Mouse (Mus musculus): Measurements from ENCODE around the gene Kyat1. TPM values are rescaled to one million over a fixed set of nuclear protein-coding genes. Genes with fewer than 3 reads are reported as not detected.
"Not testable (repeated sequence)": the region's sequence is repeated elsewhere in the genome, so short reads cannot be mapped to it uniquely, and the experiment has no call there.

Kyat1 gene
- polyA plus RNA-seq, 1 experiment from 2014 or later = 22.0 TPM

GRCm38 (mm10) chr2:30171997-30172382, 33.7 kb downstream of the Kyat1 start:
- Histone ChIP-seq H3K4me3 (ENCODE audit: control insufficient read depth in 1 of 2, insufficient read depth in 1 of 2, low read depth in 1 of 2, low read length in 2 of 2) (peak overlapping the region; percentile 58 to 62), H3K4me1 (ENCODE audit: control insufficient read depth in 2 of 2, insufficient read depth in 2 of 2, low read length in 2 of 2) (peaks cover 5 to 7% of the 10 kb centered on the region in 2 experiments; a peak in 2 of 4 replicates), H3K9ac (ENCODE audit: low read length) (peak overlapping the region; percentile 80), H3K4me2 (ENCODE audit: low read length) (peak overlapping the region; percentile 93), H3K27me3 (ENCODE audit: control insufficient read depth, insufficient read depth, low read length) (no peaks in the 10 kb centered on the region), H3K9me3 (ENCODE audit: control insufficient read depth, low read length) (peaks cover 1% of the 10 kb centered on the region), H3K36me3 (ENCODE audit: control insufficient read depth, insufficient read depth, low read length) (peaks cover 44% of the 10 kb centered on the region), H3K27ac (replicated peaks in 1 of 2; ENCODE audit: control insufficient read depth in 1 of 2, insufficient read depth in 1 of 2, low read depth in 2 of 2, low read length in 2 of 2) (peak overlapping the region; percentile 71 to 94)
- WGBS = under 1% methylated on average over 19 of the region's 19 CpGs
- no peak for ATAC-seq (ENCODE audit: insufficient number of reproducible peaks, insufficient read depth, low FRiP score, low read depth)

- no peaks in the 10 kb centered on the region for H3K27me3 ChIP-seq (ENCODE audit: control insufficient read depth, insufficient read depth, low read length)
- H3K36me3 ChIP-seq (ENCODE audit: control insufficient read depth, insufficient read depth, low read length) = peaks cover 40% of the 10 kb centered on the region
- H3K27ac ChIP-seq (replicated peaks in 1 of 2; ENCODE audit: control insufficient read depth in 1 of 2, insufficient read depth in 1 of 2, low read depth in 2 of 2, low read length in 2 of 2) = peak within 1 kb of the TSS; percentile 71 to 94
- H3K9me3 ChIP-seq (ENCODE audit: control insufficient read depth, low read length) = peaks cover 6% of the 10 kb centered on the region
- under 1% methylated on average over 68 of the region's 75 CpGs for WGBS
- peak within 1 kb of the TSS; percentile 80 for H3K9ac ChIP-seq (ENCODE audit: low read length)
- peak within 1 kb of the TSS; percentile 58 to 62 for H3K4me3 ChIP-seq (ENCODE audit: control insufficient read depth in 1 of 2, insufficient read depth in 1 of 2, low read depth in 1 of 2, low read length in 2 of 2)
- peak; percentile 91 for ATAC-seq (ENCODE audit: insufficient number of reproducible peaks, insufficient read depth, low FRiP score, low read depth)
- H3K4me2 ChIP-seq (ENCODE audit: low read length) = peak within 1 kb of the TSS; percentile 93
- H3K4me1 ChIP-seq (ENCODE audit: control insufficient read depth in 2 of 2, insufficient read depth in 2 of 2, low read length in 2 of 2) = peaks cover 5 to 7% of the 10 kb centered on the region in 2 experiments; a peak in 2 of 4 replicates
Observed at GRCm38 (mm10) chr2:30171371-30171996, 34.2 kb downstream of the Kyat1 start, which contains the start of gene Endog. TSS of gene Endog (plus strand) at chr2:30171493.

GRCm38 (mm10) chr2:30166677-30167076, 39.0 kb downstream of the Kyat1 start:
- Histone ChIP-seq H3K9ac (ENCODE audit: low read length) (no peak overlapping the region), H3K9me3 (ENCODE audit: control insufficient read depth, low read length) (peaks cover 15% of the 10 kb centered on the region), H3K4me1 (ENCODE audit: control insufficient read depth in 2 of 2, insufficient read depth in 2 of 2, low read length in 2 of 2) (no peaks in the 10 kb centered on the region), H3K4me2 (ENCODE audit: low read length) (no peak overlapping the region), H3K4me3 (ENCODE audit: control insufficient read depth in 1 of 2, insufficient read depth in 1 of 2, low read depth in 1 of 2, low read length in 2 of 2) (no peak overlapping the region), H3K36me3 (ENCODE audit: control insufficient read depth, insufficient read depth, low read length) (no peaks in the 10 kb centered on the region), H3K27me3 (ENCODE audit: control insufficient read depth, insufficient read depth, low read length) (no peaks in the 10 kb centered on the region; the same call in 1 of the 2 replicates), H3K27ac (replicated peaks in 1 of 2; ENCODE audit: control insufficient read depth in 1 of 2, insufficient read depth in 1 of 2, low read depth in 2 of 2, low read length in 2 of 2) (no peak overlapping the region)
- 54% methylated on average over 4 of the region's 4 CpGs for WGBS
- ATAC-seq (ENCODE audit: insufficient number of reproducible peaks, insufficient read depth, low FRiP score, low read depth) = no peak

- Histone ChIP-seq H3K9ac (ENCODE audit: low read length) (no peak overlapping the region), H3K27ac (replicated peaks in 1 of 2; ENCODE audit: control insufficient read depth in 1 of 2, insufficient read depth in 1 of 2, low read depth in 2 of 2, low read length in 2 of 2) (no peak overlapping the region), H3K27me3 (ENCODE audit: control insufficient read depth, insufficient read depth, low read length) (no peaks in the 10 kb centered on the region; the same call in 1 of the 2 replicates), H3K4me2 (ENCODE audit: low read length) (no peak overlapping the region), H3K9me3 (ENCODE audit: control insufficient read depth, low read length) (peaks cover 15% of the 10 kb centered on the region), H3K36me3 (ENCODE audit: control insufficient read depth, insufficient read depth, low read length) (no peaks in the 10 kb centered on the region), H3K4me3 (ENCODE audit: control insufficient read depth in 1 of 2, insufficient read depth in 1 of 2, low read depth in 1 of 2, low read length in 2 of 2) (no peak overlapping the region), H3K4me1 (ENCODE audit: control insufficient read depth in 2 of 2, insufficient read depth in 2 of 2, low read length in 2 of 2) (no peaks in the 10 kb centered on the region)
- 45% methylated on average over 9 of the region's 9 CpGs for WGBS
- no peak for ATAC-seq (ENCODE audit: insufficient number of reproducible peaks, insufficient read depth, low FRiP score, low read depth)
Observed at GRCm38 (mm10) chr2:30164340-30164932, 41.2 kb downstream of the Kyat1 start.

- Histone ChIP-seq H3K36me3 (ENCODE audit: control insufficient read depth, insufficient read depth, low read length) (no peaks in the 10 kb centered on the region), H3K4me1 (ENCODE audit: control insufficient read depth in 2 of 2, insufficient read depth in 2 of 2, low read length in 2 of 2) (no peaks in the 10 kb centered on the region), H3K4me3 (ENCODE audit: control insufficient read depth in 1 of 2, insufficient read depth in 1 of 2, low read depth in 1 of 2, low read length in 2 of 2) (no peak overlapping the region), H3K9ac (ENCODE audit: low read length) (no peak overlapping the region), H3K9me3 (ENCODE audit: control insufficient read depth, low read length) (peaks cover 12% of the 10 kb centered on the region), H3K4me2 (ENCODE audit: low read length) (no peak overlapping the region), H3K27ac (replicated peaks in 1 of 2; ENCODE audit: control insufficient read depth in 1 of 2, insufficient read depth in 1 of 2, low read depth in 2 of 2, low read length in 2 of 2) (no peak overlapping the region), H3K27me3 (ENCODE audit: control insufficient read depth, insufficient read depth, low read length) (no peaks in the 10 kb centered on the region; the same call in 1 of the 2 replicates)
- no peak for ATAC-seq (ENCODE audit: insufficient number of reproducible peaks, insufficient read depth, low FRiP score, low read depth)
Observed at GRCm38 (mm10) chr2:30161809-30162208, 43.8 kb downstream of the Kyat1 start.

- H3K4me1 ChIP-seq (ENCODE audit: control insufficient read depth in 2 of 2, insufficient read depth in 2 of 2, low read length in 2 of 2); H3K36me3 ChIP-seq (ENCODE audit: control insufficient read depth, insufficient read depth, low read length); ATAC-seq (ENCODE audit: insufficient number of reproducible peaks, insufficient read depth, low FRiP score, low read depth); H3K9me3 ChIP-seq (ENCODE audit: control insufficient read depth, low read length); H3K4me3 ChIP-seq (ENCODE audit: control insufficient read depth in 1 of 2, insufficient read depth in 1 of 2, low read depth in 1 of 2, low read length in 2 of 2); H3K9ac ChIP-seq (ENCODE audit: low read length); H3K4me2 ChIP-seq (ENCODE audit: low read length); H3K27ac ChIP-seq (replicated peaks in 1 of 2; ENCODE audit: control insufficient read depth in 1 of 2, insufficient read depth in 1 of 2, low read depth in 2 of 2, low read length in 2 of 2); H3K27me3 ChIP-seq (ENCODE audit: control insufficient read depth, insufficient read depth, low read length): not testable (repeated sequence)
- 82% methylated on average over 7 of the region's 10 CpGs for WGBS
Observed at GRCm38 (mm10) chr2:30159871-30160270, 45.8 kb downstream of the Kyat1 start.

GRCm38 (mm10) chr2:30152616-30153015, 53.0 kb downstream of the Kyat1 start:
- 86% methylated on average over 8 of the region's 8 CpGs for WGBS
- Histone ChIP-seq H3K9ac (ENCODE audit: low read length) (no peak overlapping the region), H3K36me3 (ENCODE audit: control insufficient read depth, insufficient read depth, low read length) (peaks cover 42% of the 10 kb centered on the region), H3K27ac (replicated peaks in 1 of 2; ENCODE audit: control insufficient read depth in 1 of 2, insufficient read depth in 1 of 2, low read depth in 2 of 2, low read length in 2 of 2) (no peak overlapping the region), H3K4me3 (ENCODE audit: control insufficient read depth in 1 of 2, insufficient read depth in 1 of 2, low read depth in 1 of 2, low read length in 2 of 2) (no peak overlapping the region), H3K9me3 (ENCODE audit: control insufficient read depth, low read length) (no peaks in the 10 kb centered on the region), H3K4me1 (ENCODE audit: control insufficient read depth in 2 of 2, insufficient read depth in 2 of 2, low read length in 2 of 2) (no peaks in the 10 kb centered on the region), H3K4me2 (ENCODE audit: low read length) (no peak overlapping the region), H3K27me3 (ENCODE audit: control insufficient read depth, insufficient read depth, low read length) (no peaks in the 10 kb centered on the region)
- no peak for ATAC-seq (ENCODE audit: insufficient number of reproducible peaks, insufficient read depth, low FRiP score, low read depth)

All from heart, embryonic 14.5 days (tissue).